Mouse (Mus musculus) thymus, adult 2 months (tissue): ENCODE data around the gene Srebf1.

Experiments
- CTCF ChIP-seq: fragments of 200-500 bp; IDR thresholded peaks from 2 replicates; pipeline ENCODE4 v1.5.1; 2012; ENCODE audit warnings: mild to moderate bottlenecking, control low read depth, low read length, moderate library complexity, borderline replicate concordance; ENCODE audit not compliant: control insufficient read depth, poor library complexity, insufficient read depth; ENCODE audit errors: extremely low read depth
- POLR2A ChIP-seq: fragments of 200-500 bp; IDR thresholded peaks from 2 replicates; pipeline ENCODE4 v1.6.1; 2012; ENCODE audit warnings: mild to moderate bottlenecking, low read length, control low read depth, moderate library complexity; ENCODE audit not compliant: control insufficient read depth, poor library complexity, insufficient read depth; ENCODE audit errors: extremely low read depth

GRCm38 (mm10) chr11:60247753-60248550, 25.6 kb upstream of the Srebf1 start:
- TF ChIP-seq CTCF (no peak), POLR2A (no peak)
